Mouse (Mus musculus) hindbrain, embryonic 11.5 days (tissue): ENCODE results near the gene Psmd3. TPM values are rescaled to one million over a fixed set of nuclear protein-coding genes. Genes with fewer than 3 reads are reported as not detected.
A peak's percentile ranks its signal among the peaks of the same experiment; 100 is the strongest.

ENCODE experiments used
- ATAC-seq: fragments of 200-750 bp; cut with Nextera tagmentation; 2 replicates; pipeline ENCODE4 v1.8.0; 2017; ENCODE audit warnings: mild to moderate bottlenecking, moderate TSS enrichment, moderate library complexity; ENCODE audit not compliant: low FRiP score
- DNase-seq: peaks from one replicate; pipeline ENCODE4 v3.0.0-alpha.2; 2015; ENCODE audit warnings: low spot score
- H3K27ac ChIP-seq: fragments of 300-500 bp; sonication (generic); 2 replicates; pipeline ENCODE4 v1.5.1; 2014; ENCODE audit warnings: mild to moderate bottlenecking, low read depth, low read length
- H3K27me3 ChIP-seq: fragments of 300-500 bp; sonication (generic); 2 replicates; pipeline ENCODE4 v1.6.1; 2014; ENCODE audit warnings: mild to moderate bottlenecking, low read length, moderate library complexity, mixed read lengths; ENCODE audit not compliant: control insufficient read depth, insufficient read depth
- H3K36me3 ChIP-seq: fragments of 300-500 bp; sonication (generic); 2 replicates; pipeline ENCODE4 v1.6.1; 2014; ENCODE audit warnings: mild to moderate bottlenecking, low read length, moderate library complexity, mixed read lengths; ENCODE audit not compliant: control insufficient read depth, insufficient read depth
- H3K4me1 ChIP-seq: fragments of 300-500 bp; sonication (generic); replicated peaks from 2 replicates; pipeline ENCODE4 v1.6.1; 2014; ENCODE audit warnings: low read length, mixed read lengths; ENCODE audit not compliant: control insufficient read depth, insufficient read depth
- H3K4me2 ChIP-seq: fragments of 300-500 bp; sonication (generic); replicated peaks from 2 replicates; pipeline ENCODE4 v1.6.1; 2014; ENCODE audit warnings: mild to moderate bottlenecking, low read depth, low read length
- H3K4me3 ChIP-seq: fragments of 300-500 bp; sonication (generic); 2 replicates; pipeline ENCODE4 v1.5.1; 2014; ENCODE audit warnings: low read depth, low read length
- H3K9ac ChIP-seq: fragments of 300-500 bp; sonication (generic); 2 replicates; pipeline ENCODE4 v1.6.1; 2014; ENCODE audit warnings: low read depth, low read length
- H3K9me3 ChIP-seq: fragments of 300-500 bp; sonication (generic); 2 replicates; pipeline ENCODE4 v1.6.1; 2016; ENCODE audit warnings: low read length; ENCODE audit not compliant: control insufficient read depth
- WGBS: fragments of 180-500 bp; shearing (Covaris S2); extraction: QIAGEN DNeasy Blood & Tissue Kit; methylation state at CpG from one replicate; pipeline ENCODE4 v1.1.7; 2014; 5-methylcytosine and 5-hydroxymethylcytosine counted together
- polyA plus RNA-seq: library from polyadenylated mRNA; unstranded; fragments of >200 nt; fragmentation: Nextera tagmentation; extraction: Ambion mirVana; gene quantifications from 2 replicates; pipeline ENCODE4 v1.2.1, GENCODE M21; 2014

Psmd3 gene
- polyA plus RNA-seq, 1 experiment from 2014 or later = 155 TPM

DNA sequence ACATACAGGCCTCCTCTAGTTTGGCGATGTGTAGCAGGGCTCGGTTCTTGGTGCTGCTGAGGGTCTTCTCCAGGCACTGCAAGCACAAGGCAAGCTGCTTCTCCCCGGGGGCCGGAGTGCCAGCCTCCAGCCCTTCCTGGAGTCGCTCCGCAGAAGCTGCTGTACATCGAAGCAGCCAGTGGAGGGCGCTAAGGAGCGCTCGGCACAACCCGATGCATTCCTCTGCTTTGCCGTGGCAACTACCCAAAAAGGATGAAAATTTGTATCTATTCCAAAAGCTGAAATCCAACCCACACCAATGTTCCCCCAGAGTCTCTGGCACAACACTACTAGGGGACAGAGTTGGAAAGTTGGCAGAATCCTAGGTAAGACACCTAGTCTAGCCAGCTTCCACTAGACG lies 35.5 kb downstream of the Psmd3 start:
- ATAC-seq = no peak

GRCm38 (mm10) chr11:98720756-98721155 lies 38.4 kb downstream of the Psmd3 start:
- no peak overlapping the region for H3K4me2 ChIP-seq
- no peaks in the 10 kb centered on the region for H3K9me3 ChIP-seq
- H3K4me3 ChIP-seq = no peak overlapping the region
- ATAC-seq = no peak
- H3K27ac ChIP-seq = no peak overlapping the region
- no peaks in the 10 kb centered on the region for H3K4me1 ChIP-seq
- H3K9ac ChIP-seq = no peak overlapping the region
- H3K36me3 ChIP-seq = no peaks in the 10 kb centered on the region; the same call in 1 of the 2 replicates
- no peak for DNase-seq
- no peaks in the 10 kb centered on the region for H3K27me3 ChIP-seq
- 76% methylated on average over 2 of the region's 2 CpGs for WGBS

More for the DNA sequence above, 35.5 kb downstream of the Psmd3 start:
- no peaks in the 10 kb centered on the region for H3K9me3 ChIP-seq
- H3K27ac ChIP-seq = no peak overlapping the region
- H3K4me2 ChIP-seq = no peak overlapping the region
- H3K4me3 ChIP-seq = no peak overlapping the region
- H3K9ac ChIP-seq = no peak overlapping the region
- H3K36me3 ChIP-seq = no peaks in the 10 kb centered on the region
- no peaks in the 10 kb centered on the region for H3K27me3 ChIP-seq
- H3K4me1 ChIP-seq = no peaks in the 10 kb centered on the region
- 18% methylated on average over 13 of the region's 13 CpGs for WGBS
- DNase-seq = peak; percentile 80

GRCm38 (mm10) chr11:98721458-98722226 lies 39.3 kb downstream of the Psmd3 start:
- 75% methylated on average over 24 of the region's 24 CpGs for WGBS
- H3K9me3 ChIP-seq = no peaks in the 10 kb centered on the region
- no peak for ATAC-seq
- DNase-seq = no peak
- no peaks in the 10 kb centered on the region for H3K27me3 ChIP-seq
- H3K27ac ChIP-seq = no peak overlapping the region
- no peak overlapping the region for H3K9ac ChIP-seq
- H3K4me1 ChIP-seq = no peaks in the 10 kb centered on the region
- no peaks in the 10 kb centered on the region; the same call in 1 of the 2 replicates for H3K36me3 ChIP-seq
- no peak overlapping the region for H3K4me2 ChIP-seq
- no peak overlapping the region for H3K4me3 ChIP-seq

DNA sequence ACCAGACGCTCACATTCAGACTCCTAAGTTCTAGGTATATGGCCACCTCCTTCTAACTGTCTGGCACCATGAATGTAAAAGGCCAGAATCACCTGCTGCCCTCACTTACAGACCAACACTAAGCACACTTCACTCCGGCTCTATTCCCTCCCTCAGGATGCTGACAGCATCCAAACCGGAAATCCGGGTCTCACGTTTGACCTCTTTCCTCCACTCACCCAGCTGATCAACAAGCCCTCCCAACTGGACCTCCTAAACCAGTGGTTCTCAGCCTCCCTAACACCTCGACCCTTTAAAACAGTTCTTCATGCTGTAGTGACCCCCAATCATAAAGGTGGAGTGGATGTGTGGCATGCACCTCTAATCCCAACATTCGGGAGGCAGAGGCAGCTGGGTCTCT lies 40.7 kb downstream of the Psmd3 start:
- WGBS = 82% methylated on average over 7 of the region's 7 CpGs
- no peak for ATAC-seq
- no peaks in the 10 kb centered on the region; the same call in 1 of the 2 replicates for H3K36me3 ChIP-seq
- no peaks in the 10 kb centered on the region for H3K4me1 ChIP-seq
- H3K9ac ChIP-seq = no peak overlapping the region
- H3K27ac ChIP-seq = no peak overlapping the region
- DNase-seq = no peak
- no peaks in the 10 kb centered on the region for H3K27me3 ChIP-seq
- no peaks in the 10 kb centered on the region for H3K9me3 ChIP-seq
- no peak overlapping the region for H3K4me3 ChIP-seq
- no peak overlapping the region for H3K4me2 ChIP-seq

GRCm38 (mm10) chr11:98725926-98726506 lies 43.7 kb downstream of the Psmd3 start:
- no peaks in the 10 kb centered on the region; the same call in 1 of the 2 replicates for H3K36me3 ChIP-seq
- H3K4me2 ChIP-seq = no peak overlapping the region
- H3K27me3 ChIP-seq = no peaks in the 10 kb centered on the region
- no peak for ATAC-seq
- H3K27ac ChIP-seq = no peak overlapping the region
- no peak for DNase-seq
- H3K4me3 ChIP-seq = no peak overlapping the region
- H3K4me1 ChIP-seq = no peaks in the 10 kb centered on the region
- 93% methylated on average over 15 of the region's 15 CpGs for WGBS
- H3K9ac ChIP-seq = no peak overlapping the region
- H3K9me3 ChIP-seq = no peaks in the 10 kb centered on the region

- DNase-seq (peak; percentile 87), ATAC-seq (peak; percentile 90)
- Histone ChIP-seq H3K36me3 (no peaks in the 10 kb centered on the region; the same call in 1 of the 2 replicates), H3K4me2 (peak within 1 kb of the TSS; percentile 66), H3K9me3 (no peaks in the 10 kb centered on the region), H3K27me3 (no peaks in the 10 kb centered on the region), H3K27ac (peak within 1 kb of the TSS; percentile 25; the same call in 1 of the 2 replicates), H3K4me1 (no peaks in the 10 kb centered on the region), H3K9ac (peak within 1 kb of the TSS; percentile 73), H3K4me3 (peak within 1 kb of the TSS; percentile 68)
- WGBS = under 1% methylated on average over 16 of the region's 16 CpGs
These were observed 46.8 kb downstream of the Psmd3 start, which contains the start of gene Med24 for GRCm38 (mm10) chr11:98729119-98729588. Gene Med24 (minus strand): TSS chr11:98729435.

DNA sequence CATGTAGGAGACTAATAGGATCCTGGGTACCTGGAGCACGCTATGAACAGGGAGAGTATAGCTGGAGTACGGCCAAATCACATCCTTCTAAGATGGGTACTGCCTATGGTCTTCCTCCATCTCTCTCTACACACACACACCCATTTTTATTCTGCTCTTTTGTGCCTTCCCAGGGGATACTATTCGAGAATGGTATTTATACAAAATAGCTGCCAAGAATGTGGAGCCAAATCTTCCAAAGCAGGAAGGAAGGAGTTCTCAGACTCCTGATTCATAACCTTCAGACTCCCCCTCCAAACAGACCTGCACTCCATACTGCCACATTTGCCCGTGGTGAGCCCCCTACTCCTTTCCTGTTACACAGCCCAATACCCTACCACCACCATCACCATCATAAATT lies 48.4 kb downstream of the Psmd3 start:
- no peak overlapping the region for H3K27ac ChIP-seq
- H3K9ac ChIP-seq = no peak overlapping the region
- WGBS = 70% methylated on average over 4 of the region's 4 CpGs
- ATAC-seq (no peak), DNase-seq (no peak)
- no peaks in the 10 kb centered on the region for H3K4me1 ChIP-seq
- no peak overlapping the region for H3K4me2 ChIP-seq
- H3K4me3 ChIP-seq = no peak overlapping the region
- H3K36me3 ChIP-seq = no peaks in the 10 kb centered on the region
- no peaks in the 10 kb centered on the region for H3K27me3 ChIP-seq
- no peaks in the 10 kb centered on the region for H3K9me3 ChIP-seq

- DNase-seq (no peak), ATAC-seq (no peak)
- H3K27ac ChIP-seq = no peak overlapping the region
- WGBS = 74% methylated on average over 5 of the region's 5 CpGs
- H3K4me3 ChIP-seq = no peak overlapping the region
- no peaks in the 10 kb centered on the region for H3K27me3 ChIP-seq
- H3K36me3 ChIP-seq = no peaks in the 10 kb centered on the region
- no peak overlapping the region for H3K4me2 ChIP-seq
- no peak overlapping the region for H3K9ac ChIP-seq
- no peaks in the 10 kb centered on the region for H3K9me3 ChIP-seq
- no peaks in the 10 kb centered on the region for H3K4me1 ChIP-seq
These were observed 48.8 kb downstream of the Psmd3 start for GRCm38 (mm10) chr11:98731134-98731533.
